Mouse (Mus musculus) heart, adult 2 months (tissue): ENCODE data around the gene Mob2.

Experiments
- CTCF ChIP-seq: fragments of 200-600 bp; IDR thresholded peaks from 2 replicates; pipeline ENCODE4 v1.8.1; 2022; ENCODE audit warnings: antibody characterized with exemption, mild to moderate bottlenecking, moderate library complexity
- EP300 ChIP-seq: fragments of 200-500 bp; IDR thresholded peaks from 2 replicates; pipeline ENCODE4 v1.6.1; 2011; ENCODE audit warnings: low read depth, low read length, control low read depth; ENCODE audit not compliant: insufficient read depth
- POLR2A ChIP-seq: fragments of 200-500 bp; IDR thresholded peaks from 2 replicates; pipeline ENCODE4 v1.6.1; 2011; ENCODE audit warnings: mild to moderate bottlenecking, low read depth, low read length, control low read depth; ENCODE audit not compliant: insufficient read depth

DNA sequence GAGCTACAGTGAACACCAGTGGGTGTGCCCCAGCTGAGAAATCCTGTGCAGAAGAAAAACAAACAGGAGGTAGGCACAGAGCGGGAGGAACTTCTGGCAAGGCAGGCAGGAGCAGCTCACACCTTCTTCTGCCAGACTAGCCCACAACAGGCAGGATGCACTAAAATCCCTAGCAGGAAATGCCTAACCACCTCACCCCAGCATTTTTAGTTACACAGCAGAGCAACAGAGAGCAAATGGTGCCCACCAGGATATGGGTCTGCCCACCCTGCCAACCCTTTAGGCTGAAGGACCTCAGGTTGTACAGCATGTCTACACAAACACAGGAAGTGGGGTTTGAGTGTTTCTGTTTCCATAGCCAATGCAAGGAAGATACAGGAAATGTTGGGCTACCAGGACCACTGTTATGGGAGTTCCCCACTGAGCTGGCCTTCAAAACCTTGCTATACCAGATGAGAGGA, 4.2 kb downstream of the Mob2 start:
- no peak for TF ChIP-seq CTCF
- no peak for TF ChIP-seq EP300
- no peak for TF ChIP-seq POLR2A
